Mouse (Mus musculus): ENCODE results near the gene Myo10. TPM values are rescaled to one million over a fixed set of nuclear protein-coding genes. Genes with fewer than 3 reads are reported as not detected.
A peak's percentile ranks its signal among the peaks of the same experiment; 100 is the strongest.

Myo10 gene
- total RNA-seq (2014; rRNA removed) (21.4 and 21.5 TPM in 2 replicates), polyA plus RNA-seq (2012; rRNA removed) (11.9 and 15.7 TPM in 2 replicates)

DNA sequence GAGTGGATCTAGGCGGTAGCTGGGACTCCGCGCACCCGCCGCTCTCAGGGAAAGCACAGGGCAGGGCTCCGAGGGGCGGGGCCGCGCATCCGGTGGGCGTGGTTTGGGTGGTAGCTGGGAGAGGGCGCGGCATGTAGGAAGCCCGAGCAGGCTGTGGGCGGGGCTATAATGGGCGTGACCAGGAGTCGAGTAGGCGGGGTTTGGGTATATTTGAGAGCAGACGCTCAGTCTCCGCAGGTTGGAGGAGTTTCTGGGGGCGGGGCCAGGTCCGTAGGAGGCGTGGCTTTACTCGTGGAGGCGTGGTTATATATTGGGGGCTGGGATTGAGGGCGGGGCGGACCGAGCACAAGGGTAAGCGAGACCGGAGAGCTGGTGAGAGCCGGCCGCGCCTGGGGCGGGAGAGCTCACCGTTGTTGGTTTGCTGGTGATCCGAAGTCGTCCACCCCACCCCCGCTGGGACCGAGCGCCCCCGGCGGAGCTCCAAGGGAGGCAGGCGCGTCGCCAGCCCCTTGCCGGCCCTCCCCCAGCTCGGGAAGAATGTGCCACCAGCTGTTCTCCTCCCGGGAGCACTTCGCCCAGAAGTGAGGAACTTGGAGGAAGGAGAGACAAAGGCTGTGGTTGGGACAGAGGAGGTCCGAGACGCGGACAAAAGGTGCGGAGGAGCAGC lies at the start of gene Myo10:
TSS of gene Myo10 (plus strand) at position 326 of the 667 bp plus-strand sequence.
- TF ChIP-seq POLR2A (IDR thresholded peaks at IDR 0.05; ENCODE audit: extremely low read depth, insufficient read depth, low read length) (peak; percentile 97), CTCF (IDR thresholded peaks at IDR 0.05; ENCODE audit: low read depth, low read length) (0 out of 2 replicates have a peak, but pooled peaks have one; percentile 25)
- WGBS: under 1% methylated on average over 53 of the region's 53 CpGs

DNA sequence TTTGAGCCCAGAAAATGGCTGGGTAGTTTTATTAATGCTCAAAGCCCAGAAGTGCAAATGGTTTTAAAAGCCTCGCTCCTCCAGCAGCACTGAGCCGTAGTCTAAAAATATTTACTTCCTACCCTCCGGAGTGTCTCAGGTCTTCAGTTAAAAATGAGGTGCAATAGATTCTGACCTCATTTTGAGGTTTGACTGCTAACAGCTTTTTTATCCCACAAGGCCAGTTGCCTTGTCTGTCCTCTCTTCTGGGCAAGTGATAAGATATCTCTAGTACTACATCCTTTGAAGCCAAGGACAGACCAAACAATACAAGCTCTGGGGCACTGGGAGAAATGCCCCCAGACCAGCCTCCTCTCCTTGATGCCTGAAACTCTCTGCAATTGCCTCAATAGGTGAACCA lies 49.2 kb upstream of the Myo10 start:
- Histone ChIP-seq H3K36me3 (ENCODE audit: control insufficient read depth, insufficient read depth, low read length) (no peaks in the 10 kb centered on the region), H3K79me2 (ENCODE audit: control insufficient read depth, insufficient read depth, low read length) (no peaks in the 10 kb centered on the region), H3K27me3 (ENCODE audit: control insufficient read depth, insufficient read depth, low read length) (no peaks in the 10 kb centered on the region), H3K4me3 (ENCODE audit: insufficient read depth, low read depth, low read length) (no peak overlapping the region), H3K27ac (replicated peaks; ENCODE audit: insufficient read depth, low read depth, low read length) (no peak overlapping the region), H3K4me1 (ENCODE audit: control insufficient read depth, insufficient read depth, low read length) (no peaks in the 10 kb centered on the region), H3K9ac (ENCODE audit: low read depth, low read length) (no peak overlapping the region)
- no peak for DNase-seq (ENCODE audit: extremely low read depth, low read depth, low spot score)
- WGBS: 45% methylated on average over 3 of the region's 3 CpGs
- TF ChIP-seq POLR2A (IDR thresholded peaks at IDR 0.05; ENCODE audit: extremely low read depth, insufficient read depth, low read length) (no peak), CTCF (IDR thresholded peaks at IDR 0.05; ENCODE audit: low read depth, low read length) (no peak)

More for the DNA sequence above, at the start of gene Myo10:
- Histone ChIP-seq H3K79me2 (ENCODE audit: control insufficient read depth, insufficient read depth, low read length) (peaks cover 27% of the 10 kb centered on the region), H3K36me3 (ENCODE audit: control insufficient read depth, insufficient read depth, low read length) (no peaks in the 10 kb centered on the region), H3K4me1 (ENCODE audit: control insufficient read depth, insufficient read depth, low read length) (peaks cover 15% of the 10 kb centered on the region), H3K4me3 (ENCODE audit: insufficient read depth, low read depth, low read length) (peak within 1 kb of the TSS; percentile 87), H3K27me3 (ENCODE audit: control insufficient read depth, insufficient read depth, low read length) (no peaks in the 10 kb centered on the region), H3K27ac (replicated peaks; ENCODE audit: insufficient read depth, low read depth, low read length) (peak within 1 kb of the TSS; percentile 87), H3K9ac (ENCODE audit: low read depth, low read length) (peak within 1 kb of the TSS; percentile 94)
- DNase-seq (ENCODE audit: extremely low read depth, low read depth, low spot score): peak; percentile 97

DNA sequence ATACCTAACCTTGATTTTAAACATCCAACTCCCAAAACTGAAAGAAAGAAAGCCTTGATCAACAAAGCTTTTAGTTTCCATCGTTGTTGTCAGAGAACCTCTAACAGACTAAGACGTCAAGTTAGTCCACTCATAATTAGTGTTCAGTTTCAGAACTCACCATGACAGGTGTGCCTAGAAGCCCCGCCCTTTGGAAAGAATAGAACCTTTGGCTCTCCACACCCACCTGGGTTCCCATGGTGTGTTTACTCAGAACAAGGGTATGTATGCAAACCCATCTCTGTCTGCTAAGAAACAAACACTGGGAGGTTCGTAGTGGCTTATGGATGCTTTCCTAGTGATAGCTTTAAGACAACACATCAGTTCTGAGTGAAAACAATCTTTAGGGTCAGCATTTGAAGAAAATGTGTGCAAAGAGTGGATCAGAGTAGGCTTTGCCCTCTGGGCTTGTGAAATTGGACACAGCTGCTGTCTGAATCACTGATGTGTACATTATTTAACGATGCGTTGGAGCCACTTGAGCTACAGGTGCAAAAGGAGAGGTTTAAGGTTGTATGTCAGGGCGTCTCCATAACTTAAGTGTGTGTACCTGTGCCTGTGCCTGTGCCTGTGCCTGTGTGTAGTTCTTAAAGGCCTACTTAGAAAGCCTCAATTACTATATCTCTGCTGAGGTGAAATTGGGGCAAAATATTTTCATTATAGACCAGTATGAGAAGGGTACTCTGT lies 48.3 kb upstream of the Myo10 start:
- 83% methylated on average over 7 of the region's 7 CpGs for WGBS
- Histone ChIP-seq H3K9ac (ENCODE audit: low read depth, low read length) (no peak overlapping the region), H3K79me2 (ENCODE audit: control insufficient read depth, insufficient read depth, low read length) (no peaks in the 10 kb centered on the region), H3K27me3 (ENCODE audit: control insufficient read depth, insufficient read depth, low read length) (no peaks in the 10 kb centered on the region), H3K4me1 (ENCODE audit: control insufficient read depth, insufficient read depth, low read length) (no peaks in the 10 kb centered on the region), H3K36me3 (ENCODE audit: control insufficient read depth, insufficient read depth, low read length) (no peaks in the 10 kb centered on the region), H3K4me3 (ENCODE audit: insufficient read depth, low read depth, low read length) (no peak overlapping the region), H3K27ac (replicated peaks; ENCODE audit: insufficient read depth, low read depth, low read length) (no peak overlapping the region)
- no peak for TF ChIP-seq CTCF (IDR thresholded peaks at IDR 0.05; ENCODE audit: low read depth, low read length)
- no peak for TF ChIP-seq POLR2A (IDR thresholded peaks at IDR 0.05; ENCODE audit: extremely low read depth, insufficient read depth, low read length)
- DNase-seq (ENCODE audit: extremely low read depth, low read depth, low spot score): no peak

DNA sequence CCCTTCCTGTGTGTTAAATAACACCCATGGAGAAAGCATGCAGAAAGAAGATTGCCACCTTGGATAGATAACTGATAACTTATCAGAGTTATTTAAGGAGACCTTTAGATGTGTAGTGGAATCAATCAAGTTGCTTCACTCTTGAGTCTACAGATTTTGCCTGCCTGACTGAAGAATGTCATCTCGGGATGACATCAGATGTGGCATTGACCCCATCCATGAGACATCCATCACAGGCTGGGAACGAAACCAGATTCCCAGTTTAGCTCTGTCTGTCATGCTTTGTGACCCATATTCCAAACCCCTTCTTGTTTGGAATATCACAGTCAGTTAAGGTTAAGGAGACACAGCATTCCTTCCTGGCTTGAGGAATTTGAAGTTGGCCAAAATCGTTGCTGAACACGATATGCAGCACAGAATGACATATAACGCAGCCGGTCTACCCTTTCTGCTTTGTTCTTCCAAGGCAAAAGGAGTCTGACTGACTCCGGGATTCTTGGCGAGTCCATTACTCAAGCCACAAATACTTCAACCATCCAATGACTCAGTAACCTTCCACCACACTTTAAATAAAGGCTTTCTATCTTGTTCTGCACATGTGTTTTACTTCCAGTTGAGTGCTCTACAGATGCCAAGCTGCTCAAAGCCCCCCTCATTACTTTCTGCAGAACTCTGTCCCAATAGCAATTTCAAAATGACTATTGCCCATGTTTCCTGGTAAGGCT lies 44.8 kb upstream of the Myo10 start:
- no peaks in the 10 kb centered on the region for H3K79me2 ChIP-seq (ENCODE audit: control insufficient read depth, insufficient read depth, low read length)
- H3K27ac ChIP-seq (replicated peaks; ENCODE audit: insufficient read depth, low read depth, low read length): no peak overlapping the region
- no peak for TF ChIP-seq POLR2A (IDR thresholded peaks at IDR 0.05; ENCODE audit: extremely low read depth, insufficient read depth, low read length)
- no peaks in the 10 kb centered on the region for H3K4me1 ChIP-seq (ENCODE audit: control insufficient read depth, insufficient read depth, low read length)
- no peaks in the 10 kb centered on the region for H3K27me3 ChIP-seq (ENCODE audit: control insufficient read depth, insufficient read depth, low read length)
- no peak for DNase-seq (ENCODE audit: extremely low read depth, low read depth, low spot score)
- H3K9ac ChIP-seq (ENCODE audit: low read depth, low read length): no peak overlapping the region
- 76% methylated on average over 8 of the region's 8 CpGs for WGBS
- no peaks in the 10 kb centered on the region for H3K36me3 ChIP-seq (ENCODE audit: control insufficient read depth, insufficient read depth, low read length)
- no peak overlapping the region for H3K4me3 ChIP-seq (ENCODE audit: insufficient read depth, low read depth, low read length)

DNA sequence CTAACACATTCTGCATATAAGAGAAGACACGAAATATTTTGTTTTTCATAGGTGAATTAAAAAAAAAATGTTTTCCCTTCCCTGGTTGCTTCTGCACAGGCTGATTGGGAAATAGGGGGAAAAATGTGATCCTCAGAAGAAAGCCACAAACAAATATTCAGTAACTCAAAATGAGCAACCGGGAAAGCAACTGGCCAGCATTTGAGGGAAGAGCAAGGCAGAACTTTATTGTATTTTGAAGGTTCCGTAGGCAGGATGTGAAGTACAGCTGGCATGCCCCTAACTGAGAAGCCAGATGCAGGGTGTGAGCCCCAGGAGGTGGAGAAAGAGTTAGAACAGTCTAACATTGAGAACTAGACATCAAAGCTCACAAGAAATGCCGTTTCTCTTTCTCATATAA lies 44.0 kb upstream of the Myo10 start:
- 88% methylated on average over 4 of the region's 4 CpGs for WGBS
- Histone ChIP-seq H3K4me1 (ENCODE audit: control insufficient read depth, insufficient read depth, low read length) (no peaks in the 10 kb centered on the region), H3K27ac (replicated peaks; ENCODE audit: insufficient read depth, low read depth, low read length) (no peak overlapping the region), H3K9ac (ENCODE audit: low read depth, low read length) (no peak overlapping the region), H3K36me3 (ENCODE audit: control insufficient read depth, insufficient read depth, low read length) (no peaks in the 10 kb centered on the region), H3K79me2 (ENCODE audit: control insufficient read depth, insufficient read depth, low read length) (no peaks in the 10 kb centered on the region), H3K4me3 (ENCODE audit: insufficient read depth, low read depth, low read length) (no peak overlapping the region), H3K27me3 (ENCODE audit: control insufficient read depth, insufficient read depth, low read length) (no peaks in the 10 kb centered on the region)
- TF ChIP-seq POLR2A (IDR thresholded peaks at IDR 0.05; ENCODE audit: extremely low read depth, insufficient read depth, low read length) (no peak), CTCF (IDR thresholded peaks at IDR 0.05; ENCODE audit: low read depth, low read length) (no peak)
- DNase-seq (ENCODE audit: extremely low read depth, low read depth, low spot score): no peak

Measured in liver, adult 2 months (tissue).